Mouse (Mus musculus) embryonic facial prominence, embryonic 14.5 days (tissue): Measurements from ENCODE around the gene Kxd1. TPM values are rescaled to one million over a fixed set of nuclear protein-coding genes. Genes with fewer than 3 reads are reported as not detected.

Experiments
- ATAC-seq: fragments of 200-750 bp; cut with Nextera tagmentation; 2 replicates; pipeline ENCODE4 v1.8.0; 2017; ENCODE audit warnings: low read depth, moderate number of reproducible peaks, moderate TSS enrichment
- DNase-seq: peaks from one replicate; pipeline ENCODE4 v3.0.0-alpha.2; 2015; ENCODE audit warnings: low spot score
- H3K27ac ChIP-seq: fragments of 300-500 bp; sonication (generic); replicated peaks from 2 replicates; pipeline ENCODE4 v1.5.1; 2014; ENCODE audit warnings: low read depth, mild to moderate bottlenecking, low read length, moderate library complexity
- H3K27me3 ChIP-seq: fragments of 300-500 bp; sonication (generic); replicated peaks from 2 replicates; pipeline ENCODE4 v1.6.1; 2014; ENCODE audit warnings: low read length; ENCODE audit not compliant: control insufficient read depth, insufficient read depth
- H3K36me3 ChIP-seq: fragments of 300-500 bp; sonication (generic); 2 replicates; pipeline ENCODE4 v1.6.1; 2014; ENCODE audit warnings: low read length, mixed read lengths; ENCODE audit not compliant: control insufficient read depth, insufficient read depth
- H3K4me1 ChIP-seq: fragments of 300-500 bp; sonication (generic); 2 replicates; pipeline ENCODE4 v1.6.1; 2014; ENCODE audit warnings: antibody characterized with exemption, low read length; ENCODE audit not compliant: control insufficient read depth, insufficient read depth
- H3K4me2 ChIP-seq: fragments of 300-500 bp; sonication (generic); 2 replicates; pipeline ENCODE4 v1.6.1; 2014; ENCODE audit warnings: low read depth, mild to moderate bottlenecking, low read length, moderate library complexity, mixed read lengths
- H3K4me3 ChIP-seq: fragments of 300-500 bp; sonication (generic); 2 replicates; pipeline ENCODE4 v1.5.1; 2014; ENCODE audit warnings: low read depth, mild to moderate bottlenecking, low read length
- H3K9ac ChIP-seq: fragments of 300-500 bp; sonication (generic); 2 replicates; pipeline ENCODE4 v1.6.1; 2014; ENCODE audit warnings: low read depth, mild to moderate bottlenecking, low read length, moderate library complexity, mixed read lengths
- H3K9me3 ChIP-seq: fragments of 300-500 bp; sonication (generic); 2 replicates; pipeline ENCODE4 v1.6.1; 2016; ENCODE audit warnings: low read length; ENCODE audit not compliant: control insufficient read depth
- WGBS: fragments of 180-500 bp; shearing (Covaris S2); extraction: QIAGEN DNeasy Blood & Tissue Kit; methylation state at CpG from one replicate; pipeline ENCODE4 v1.1.7; 2014; 5-methylcytosine and 5-hydroxymethylcytosine counted together
- polyA plus RNA-seq: library from polyadenylated mRNA; unstranded; fragments of >200 nt; fragmentation: Nextera tagmentation; extraction: Ambion mirVana; gene quantifications from 2 replicates; pipeline ENCODE4 v1.2.1, GENCODE M21; 2014

Kxd1 gene
- polyA plus RNA-seq, 1 experiment from 2014 or later, result 51.0 TPM

GRCm38 (mm10) chr8:70460606-70461005 lies 67.2 kb downstream of the Kxd1 start:
- Histone ChIP-seq H3K9ac (no peak overlapping the region), H3K36me3 (peaks cover 7% of the 10 kb centered on the region), H3K9me3 (no peaks in the 10 kb centered on the region), H3K4me2 (no peak overlapping the region), H3K27me3 (no peaks in the 10 kb centered on the region), H3K27ac (no peak overlapping the region), H3K4me3 (no peak overlapping the region), H3K4me1 (no peaks in the 10 kb centered on the region)
- WGBS, result 81% methylated on average over 9 of the region's 9 CpGs
- ATAC-seq (no peak), DNase-seq (no peak)

DNA sequence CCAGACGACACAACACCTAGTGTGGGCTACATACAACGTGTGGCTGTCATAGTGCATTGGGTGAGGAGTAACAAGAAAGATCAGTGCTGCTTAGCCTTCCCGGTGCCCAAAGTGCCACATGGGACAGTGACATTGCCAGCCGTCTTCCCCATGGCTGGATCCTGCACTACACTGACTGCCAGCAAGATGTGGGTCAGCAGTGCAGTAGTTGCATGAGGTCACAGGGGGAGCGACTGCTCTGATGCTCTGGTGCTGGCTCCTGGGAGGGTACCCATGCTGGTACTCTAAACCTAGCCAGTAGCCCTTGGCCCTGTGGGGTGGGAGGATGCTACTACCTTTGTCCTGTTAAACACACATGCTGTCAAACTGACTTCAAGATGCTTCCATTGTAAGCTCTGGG lies 67.6 kb downstream of the Kxd1 start:
- Histone ChIP-seq H3K4me3 (no peak overlapping the region), H3K9ac (no peak overlapping the region), H3K9me3 (no peaks in the 10 kb centered on the region), H3K27ac (no peak overlapping the region), H3K36me3 (peaks cover 7% of the 10 kb centered on the region), H3K27me3 (no peaks in the 10 kb centered on the region), H3K4me2 (no peak overlapping the region), H3K4me1 (no peaks in the 10 kb centered on the region)
- DNase-seq, result no peak
- WGBS, result 88% methylated on average over 5 of the region's 5 CpGs
- ATAC-seq, result no peak

GRCm38 (mm10) chr8:70459636-70460035 lies 68.1 kb downstream of the Kxd1 start:
- ATAC-seq (no peak), DNase-seq (no peak)
- H3K4me1 ChIP-seq, result no peaks in the 10 kb centered on the region
- no peak overlapping the region for H3K9ac ChIP-seq
- WGBS, result 92% methylated on average over 2 of the region's 2 CpGs
- no peaks in the 10 kb centered on the region for H3K9me3 ChIP-seq
- H3K4me2 ChIP-seq, result no peak overlapping the region
- no peaks in the 10 kb centered on the region for H3K27me3 ChIP-seq
- H3K4me3 ChIP-seq, result no peak overlapping the region
- peaks cover 7% of the 10 kb centered on the region for H3K36me3 ChIP-seq
- H3K27ac ChIP-seq, result no peak overlapping the region

- 93% methylated on average over 3 of the region's 3 CpGs for WGBS
Measured at GRCm38 (mm10) chr8:70458462-70458861, 69.3 kb downstream of the Kxd1 start.

More at GRCm38 (mm10) chr8:70458462-70458861, 69.3 kb downstream of the Kxd1 start:
- Histone ChIP-seq H3K9ac (no peak overlapping the region), H3K4me3 (no peak overlapping the region), H3K4me2 (no peak overlapping the region), H3K9me3 (no peaks in the 10 kb centered on the region), H3K27ac (no peak overlapping the region), H3K27me3 (no peaks in the 10 kb centered on the region), H3K36me3 (peaks cover 7% of the 10 kb centered on the region), H3K4me1 (no peaks in the 10 kb centered on the region)
- DNase-seq, result no peak
- ATAC-seq, result no peak

Other genes with a start within 250 kb of the Kxd1 start
- gene Homer3, start 245.1 kb downstream of the Kxd1 start, polyA plus RNA-seq, result 26.8 and 37.3 TPM in 2 replicates
- gene Ddx49, start 225.5 kb downstream of the Kxd1 start, polyA plus RNA-seq, result 47.4 and 49.2 TPM in 2 replicates
- gene Cope, start 225.4 kb downstream of the Kxd1 start, polyA plus RNA-seq, result 314 and 345 TPM in 2 replicates
- 10.0 and 10.7 TPM in 2 replicates for gene Cers1, start 212.2 kb downstream of the Kxd1 start, polyA plus RNA-seq
- gene Gdf1, start 198.1 kb downstream of the Kxd1 start, polyA plus RNA-seq, result 1.7 TPM in 1 of 2 replicates, not detected in the other
- 18.9 and 19.1 TPM in 2 replicates for gene Upf1, start 174.7 kb downstream of the Kxd1 start, polyA plus RNA-seq
- gene Comp, start 154.4 kb downstream of the Kxd1 start, polyA plus RNA-seq, result 9.5 and 9.9 TPM in 2 replicates
- 19.3 and 22.1 TPM in 2 replicates for gene Crtc1, start 88.4 kb downstream of the Kxd1 start, polyA plus RNA-seq
- gene Klhl26, start 51.0 kb downstream of the Kxd1 start, polyA plus RNA-seq, result 18.7 and 21.5 TPM in 2 replicates
- gene Tmem59l, start 40.6 kb downstream of the Kxd1 start, polyA plus RNA-seq, result 10.2 and 14.5 TPM in 2 replicates
- gene Crlf1, start 34.8 kb downstream of the Kxd1 start, polyA plus RNA-seq, result 67.3 and 68.1 TPM in 2 replicates
- gene Rex1bd, start 21.2 kb downstream of the Kxd1 start, polyA plus RNA-seq, result 144 and 148 TPM in 2 replicates
- gene Uba52, start 17.2 kb downstream of the Kxd1 start, polyA plus RNA-seq, result 991 and 1,091 TPM in 2 replicates
- gene Fkbp8, start 232 bp downstream of the Kxd1 start, polyA plus RNA-seq, result 202 and 234 TPM in 2 replicates
- gene Ell, start 11.5 kb upstream of the Kxd1 start, polyA plus RNA-seq, result 17.3 and 21.7 TPM in 2 replicates
- gene Isyna1, start 66.4 kb upstream of the Kxd1 start, polyA plus RNA-seq, result 94.5 and 107 TPM in 2 replicates
- gene Ssbp4, start 80.9 kb upstream of the Kxd1 start, polyA plus RNA-seq, result 120 and 132 TPM in 2 replicates
- 1.8 and 2.3 TPM in 2 replicates for gene Lrrc25, start 88.2 kb upstream of the Kxd1 start, polyA plus RNA-seq
- 0.28 and 0.29 TPM in 2 replicates for gene Gdf15, start 104.5 kb upstream of the Kxd1 start, polyA plus RNA-seq
- 59.8 and 62.7 TPM in 2 replicates for gene Pgpep1, start 132.4 kb upstream of the Kxd1 start, polyA plus RNA-seq
- gene Lsm4, start 145.3 kb upstream of the Kxd1 start, polyA plus RNA-seq, result 199 and 223 TPM in 2 replicates
- 103 and 121 TPM in 2 replicates for gene Jund, start 171.0 kb upstream of the Kxd1 start, polyA plus RNA-seq
- gene Iqcn, start 175.5 kb upstream of the Kxd1 start, polyA plus RNA-seq, result not detected in 2 replicates
- gene Gm3336, start 190.6 kb upstream of the Kxd1 start, polyA plus RNA-seq, result not detected in 2 replicates
- gene Pde4c, start 195.8 kb upstream of the Kxd1 start, polyA plus RNA-seq, result 0.16 and 0.22 TPM in 2 replicates
- 36.3 and 39.0 TPM in 2 replicates for gene Rab3a, start 226.7 kb upstream of the Kxd1 start, polyA plus RNA-seq
- gene Mpv17l2, start 233.0 kb upstream of the Kxd1 start, polyA plus RNA-seq, result 34.2 and 36.5 TPM in 2 replicates
- 61.5 and 70.3 TPM in 2 replicates for gene Pik3r2, start 248.8 kb upstream of the Kxd1 start, polyA plus RNA-seq